Mouse (Mus musculus) R1 (cell line): ENCODE results near the gene Cage1.

Experiments
- DNase-seq: peaks from one replicate; pipeline ENCODE4 v3.0.0-alpha.2; 2018; ENCODE audit warnings: low read depth, low spot score

The Cage1 gene

GRCm38 (mm10) chr13:38010444-38010910 lies 26.4 kb downstream of the Cage1 start:
- no peak for DNase-seq

- no peak for DNase-seq
Observed at GRCm38 (mm10) chr13:38009721-38010408, 27.0 kb downstream of the Cage1 start.

- no peak for DNase-seq
Observed at GRCm38 (mm10) chr13:38007972-38008371, 28.9 kb downstream of the Cage1 start.

- DNase-seq = peak; percentile 39
Observed at GRCm38 (mm10) chr13:38002461-38002860, 34.4 kb downstream of the Cage1 start.

- DNase-seq = no peak
Observed at GRCm38 (mm10) chr13:37999713-38000112, 37.2 kb downstream of the Cage1 start.

- DNase-seq = no peak
Observed at GRCm38 (mm10) chr13:37994405-37994749, 42.5 kb downstream of the Cage1 start.

GRCm38 (mm10) chr13:37993704-37994404 lies 43.0 kb downstream of the Cage1 start, which contains the start of gene Ssr1:
Ssr1 (minus strand) TSS chr13:37994217.
- DNase-seq = peak; percentile 89

GRCm38 (mm10) chr13:37993376-37993703 lies 43.5 kb downstream of the Cage1 start:
- DNase-seq = no peak

GRCm38 (mm10) chr13:37992638-37993371 lies 44.1 kb downstream of the Cage1 start:
- DNase-seq = no peak

- no peak for DNase-seq
Observed at GRCm38 (mm10) chr13:37989701-37990100, 47.2 kb downstream of the Cage1 start.

- no peak for DNase-seq
Observed at GRCm38 (mm10) chr13:37986166-37986565, 50.7 kb downstream of the Cage1 start.

- DNase-seq = no peak
Observed at GRCm38 (mm10) chr13:37981063-37981462, 55.8 kb downstream of the Cage1 start.

GRCm38 (mm10) chr13:37980346-37980745 lies 56.5 kb downstream of the Cage1 start:
- DNase-seq = no peak

- DNase-seq = no peak
Observed at GRCm38 (mm10) chr13:37979506-37979905, 57.4 kb downstream of the Cage1 start.

- no peak for DNase-seq
Observed at GRCm38 (mm10) chr13:37974731-37975130, 62.1 kb downstream of the Cage1 start.

GRCm38 (mm10) chr13:37974036-37974435 lies 62.8 kb downstream of the Cage1 start:
- DNase-seq = no peak

GRCm38 (mm10) chr13:37970887-37971530 lies 65.9 kb downstream of the Cage1 start:
- peak; percentile 46 for DNase-seq

GRCm38 (mm10) chr13:37969988-37970387 lies 66.9 kb downstream of the Cage1 start:
- no peak for DNase-seq

GRCm38 (mm10) chr13:37969337-37969736 lies 67.5 kb downstream of the Cage1 start:
- peak; percentile 74 for DNase-seq

GRCm38 (mm10) chr13:37967565-37967964 lies 69.3 kb downstream of the Cage1 start:
- DNase-seq = no peak

- peak; percentile 57 for DNase-seq
Observed at GRCm38 (mm10) chr13:37967052-37967437, 69.8 kb downstream of the Cage1 start.
